Mouse (Mus musculus): ENCODE data around the gene Nol3.

- no peak for TF ChIP-seq CTCF (IDR thresholded peaks at IDR 0.05 in 2 of 3, conservative IDR thresholded peaks at IDR 0.05 in 1 of 3; ENCODE audit: control insufficient read depth in 1 of 3, insufficient read depth in 1 of 3, low read depth in 2 of 3, low read length in 3 of 3, poor library complexity in 1 of 3, severe bottlenecking in 1 of 3)
- no peak for TF ChIP-seq NELFE (IDR thresholded peaks at IDR 0.05; ENCODE audit: low read depth, low read length)
- no peak for TF ChIP-seq NRF1 (IDR thresholded peaks at IDR 0.05; ENCODE audit: insufficient read depth, low read depth, low read length, poor library complexity, severe bottlenecking)
- no peak for TF ChIP-seq MXI1 (IDR thresholded peaks at IDR 0.05; ENCODE audit: low read depth, low read length)
- no peak for TF ChIP-seq GABPA (IDR thresholded peaks at IDR 0.05; ENCODE audit: low read depth, low read length)
Observed at GRCm38 (mm10) chr8:105281821-105282220, 5.9 kb downstream of the Nol3 start.
